Mouse (Mus musculus) kidney, embryonic 14.5 days (tissue): ENCODE measurements around the gene Mxi1. TPM values are rescaled to one million over a fixed set of nuclear protein-coding genes. Genes with fewer than 3 reads are reported as not detected.

ENCODE experiments used
- ATAC-seq: fragments of 200-750 bp; cut with Nextera tagmentation; 2 replicates; pipeline ENCODE4 v1.8.0; 2017; ENCODE audit warnings: moderate number of reproducible peaks, mild to moderate bottlenecking, moderate TSS enrichment, moderate library complexity; ENCODE audit not compliant: low FRiP score, low TSS enrichment
- H3K27ac ChIP-seq: fragments of 300-500 bp; sonication (generic); 2 replicates; pipeline ENCODE4 v1.5.1; 2014; ENCODE audit warnings: low read depth, mild to moderate bottlenecking, low read length, moderate library complexity, mixed read lengths
- H3K27me3 ChIP-seq: fragments of 300-500 bp; sonication (generic); 2 replicates; pipeline ENCODE4 v1.6.1; 2014; ENCODE audit warnings: mild to moderate bottlenecking, low read length; ENCODE audit not compliant: control insufficient read depth, insufficient read depth
- H3K36me3 ChIP-seq: fragments of 300-500 bp; sonication (generic); 2 replicates; pipeline ENCODE4 v1.6.1; 2014; ENCODE audit warnings: low read length, mixed read lengths; ENCODE audit not compliant: control insufficient read depth, insufficient read depth
- H3K4me1 ChIP-seq: fragments of 300-500 bp; sonication (generic); 2 replicates; pipeline ENCODE4 v1.6.1; 2014; ENCODE audit warnings: low read length, mixed read lengths; ENCODE audit not compliant: control insufficient read depth, insufficient read depth
- H3K4me2 ChIP-seq: fragments of 300-500 bp; sonication (generic); replicated peaks from 2 replicates; pipeline ENCODE4 v1.6.1; 2014; ENCODE audit warnings: low read depth, mild to moderate bottlenecking, low read length
- H3K4me3 ChIP-seq: fragments of 300-500 bp; sonication (generic); 2 replicates; pipeline ENCODE4 v1.5.1; 2014; ENCODE audit warnings: mild to moderate bottlenecking, low read length
- H3K9ac ChIP-seq: fragments of 300-500 bp; sonication (generic); 2 replicates; pipeline ENCODE4 v1.6.1; 2014; ENCODE audit warnings: low read depth, mild to moderate bottlenecking, low read length, moderate library complexity
- H3K9me3 ChIP-seq: fragments of 300-500 bp; sonication (generic); 2 replicates; pipeline ENCODE4 v1.6.1; 2016; ENCODE audit warnings: low read length; ENCODE audit not compliant: control insufficient read depth
- WGBS: fragments of 180-500 bp; shearing (Covaris S2); extraction: QIAGEN DNeasy Blood & Tissue Kit; methylation state at CpG from one replicate; pipeline ENCODE4 v1.1.7; 2014; 5-methylcytosine and 5-hydroxymethylcytosine counted together
- polyA plus RNA-seq: library from polyadenylated mRNA; unstranded; fragments of >200 nt; fragmentation: Nextera tagmentation; extraction: Ambion mirVana; gene quantifications from 2 replicates; pipeline ENCODE4 v1.2.1, GENCODE M21; 2014

The Mxi1 gene
- polyA plus RNA-seq, 1 experiment from 2014 or later: 42.5 TPM

DNA sequence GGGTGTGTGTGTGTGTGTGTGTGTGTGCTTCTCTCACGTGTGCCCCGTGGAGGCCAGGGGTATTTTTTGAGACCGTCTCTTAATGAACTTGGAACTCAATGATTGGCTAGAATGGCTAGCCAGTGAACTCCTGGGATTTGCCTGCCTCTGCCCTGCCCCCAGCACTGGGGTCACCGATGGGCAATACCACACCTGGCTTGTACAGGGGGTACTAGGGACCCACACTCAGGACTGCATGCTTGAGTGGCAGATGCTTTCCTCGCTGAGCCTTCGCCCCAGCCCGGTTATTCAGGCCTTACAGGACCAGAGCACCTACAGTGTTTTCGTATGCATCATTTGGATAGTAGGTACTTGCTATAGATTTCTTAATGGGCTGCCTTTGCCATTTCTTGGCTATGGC lies 5.8 kb downstream of the Mxi1 start:
- no peaks in the 10 kb centered on the region for H3K9me3 ChIP-seq
- no peaks in the 10 kb centered on the region for H3K27me3 ChIP-seq
- no peak overlapping the region for H3K4me3 ChIP-seq
- no peak overlapping the region for H3K4me2 ChIP-seq
- no peak overlapping the region for H3K9ac ChIP-seq
- no peak for ATAC-seq
- H3K36me3 ChIP-seq: no peaks in the 10 kb centered on the region
- H3K4me1 ChIP-seq: peaks cover 15% of the 10 kb centered on the region
- no peak overlapping the region for H3K27ac ChIP-seq
- 83% methylated on average over 8 of the region's 8 CpGs for WGBS

DNA sequence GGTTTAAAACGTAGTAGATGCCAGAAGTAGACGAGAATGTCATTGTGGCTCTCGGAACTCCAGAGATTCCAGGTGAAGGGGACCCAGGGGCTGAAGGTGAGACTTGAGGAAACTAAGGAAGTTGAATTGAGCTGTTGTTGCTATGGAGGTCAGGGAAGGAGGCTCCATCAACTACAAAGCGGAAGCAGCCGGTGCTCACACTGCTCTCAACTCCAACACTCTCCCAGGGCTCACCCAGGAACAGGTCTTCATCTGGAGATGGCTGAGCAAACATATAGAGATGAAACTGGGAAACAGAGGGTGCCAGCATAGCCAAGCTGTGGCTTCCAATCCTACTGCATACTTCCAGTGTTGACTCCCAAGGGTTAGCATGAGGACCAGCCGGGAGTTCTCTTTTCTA lies 6.6 kb downstream of the Mxi1 start:
- 84% methylated on average over 6 of the region's 6 CpGs for WGBS
- H3K9me3 ChIP-seq: no peaks in the 10 kb centered on the region
- H3K36me3 ChIP-seq: no peaks in the 10 kb centered on the region
- no peak overlapping the region for H3K27ac ChIP-seq
- no peak overlapping the region for H3K4me2 ChIP-seq
- H3K4me3 ChIP-seq: no peak overlapping the region
- H3K4me1 ChIP-seq: peaks cover 19% of the 10 kb centered on the region
- no peaks in the 10 kb centered on the region for H3K27me3 ChIP-seq
- ATAC-seq: no peak
- no peak overlapping the region for H3K9ac ChIP-seq

DNA sequence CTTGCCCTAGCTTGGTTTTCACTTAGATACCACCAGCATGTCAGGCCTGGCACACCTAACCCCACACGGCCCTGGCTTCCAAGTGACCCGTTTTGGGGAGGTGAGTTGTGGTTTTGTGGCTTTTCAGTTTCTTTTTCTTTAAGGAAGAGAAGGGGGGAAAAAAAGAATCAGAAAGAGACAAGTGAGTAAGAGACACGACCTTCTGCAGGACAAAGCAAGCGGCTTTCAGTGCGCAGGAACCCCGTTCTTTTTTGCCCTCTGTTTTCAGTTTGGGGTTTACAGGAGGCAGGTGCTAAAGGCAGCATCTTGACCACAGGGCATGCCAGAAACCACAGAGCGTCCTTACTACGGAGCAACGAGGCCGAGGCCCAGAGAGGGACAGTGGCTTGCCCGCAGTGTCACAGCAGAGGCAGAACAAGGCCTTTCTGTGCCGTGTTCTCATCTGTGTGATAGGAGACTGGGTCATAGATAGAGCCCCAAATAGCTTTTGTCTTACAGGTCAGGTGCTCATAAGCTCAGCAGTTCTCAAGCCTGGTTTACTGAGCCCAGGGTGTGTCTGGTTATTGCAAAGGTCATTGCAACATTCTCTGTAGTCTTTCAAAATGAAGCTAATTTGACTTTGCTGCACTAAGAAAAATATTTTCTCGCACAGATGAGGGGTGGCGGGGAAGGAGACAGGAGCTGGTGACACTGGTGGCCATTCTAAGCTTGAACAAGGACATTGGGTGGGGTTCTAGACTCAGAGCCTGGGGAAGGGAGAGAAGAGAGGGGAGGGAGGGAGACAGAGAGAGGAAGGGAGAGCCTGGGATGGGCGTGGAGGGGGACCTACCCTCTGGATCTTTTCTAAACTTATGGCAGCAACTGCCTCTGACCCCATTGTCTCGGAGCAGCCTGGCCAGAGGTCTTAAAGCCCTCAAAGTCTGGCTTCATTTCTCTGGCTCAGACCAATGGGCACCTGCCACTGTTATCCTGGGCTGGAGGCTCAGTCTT lies 8.1 kb downstream of the Mxi1 start:
- H3K36me3 ChIP-seq: no peaks in the 10 kb centered on the region
- 82% methylated on average over 16 of the region's 16 CpGs for WGBS
- no peaks in the 10 kb centered on the region for H3K27me3 ChIP-seq
- H3K4me1 ChIP-seq: peaks cover 19% of the 10 kb centered on the region
- H3K4me2 ChIP-seq: no peak overlapping the region
- no peaks in the 10 kb centered on the region for H3K9me3 ChIP-seq
- no peak overlapping the region for H3K27ac ChIP-seq
- ATAC-seq: no peak
- no peak overlapping the region for H3K4me3 ChIP-seq
- H3K9ac ChIP-seq: no peak overlapping the region

DNA sequence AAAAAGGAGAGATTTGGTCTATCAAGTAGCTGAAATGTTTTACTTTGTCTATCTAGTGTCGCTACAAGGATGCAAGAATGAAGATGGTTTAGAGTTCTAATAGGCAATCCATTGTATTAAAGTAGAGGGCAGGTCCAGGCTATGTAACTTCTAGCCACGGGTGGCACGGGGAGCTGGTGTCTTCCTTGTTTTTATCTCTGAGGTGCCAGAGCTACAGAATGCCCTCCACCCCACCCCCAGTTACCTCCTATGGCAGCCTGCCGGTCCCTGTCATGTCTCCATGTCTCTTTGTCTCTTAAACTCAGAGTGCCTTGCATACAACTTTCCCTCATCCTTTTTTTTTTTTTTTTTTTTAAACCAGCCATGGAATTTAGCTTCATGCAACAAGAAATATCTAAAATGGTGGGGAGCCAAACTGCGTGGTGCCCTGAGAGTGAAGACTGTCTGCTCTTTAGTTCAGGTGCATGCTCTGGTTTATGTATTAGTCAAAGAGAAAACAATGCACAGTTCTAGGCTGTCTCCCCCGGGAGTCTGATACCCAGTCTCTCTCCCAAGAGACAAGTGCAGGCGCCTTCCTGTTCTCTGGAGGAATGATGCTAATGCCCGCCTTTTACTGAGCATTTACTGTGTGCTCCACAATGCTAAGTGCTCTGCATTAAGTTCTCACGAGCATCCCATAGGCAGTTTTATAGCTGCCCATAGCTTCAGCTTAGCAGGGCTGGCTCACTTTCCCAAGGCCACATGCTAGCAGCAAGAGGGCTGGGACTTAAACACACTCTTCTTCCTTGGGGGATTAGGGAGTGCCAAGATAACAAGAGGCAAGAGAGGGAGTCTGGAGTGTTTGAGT lies 10.2 kb downstream of the Mxi1 start:
- ATAC-seq: no peak
- no peaks in the 10 kb centered on the region for H3K27me3 ChIP-seq
- no peak overlapping the region for H3K4me3 ChIP-seq
- no peaks in the 10 kb centered on the region for H3K36me3 ChIP-seq
- no peak overlapping the region for H3K4me2 ChIP-seq
- no peak overlapping the region for H3K27ac ChIP-seq
- H3K9ac ChIP-seq: no peak overlapping the region
- H3K4me1 ChIP-seq: peaks cover 15% of the 10 kb centered on the region
- H3K9me3 ChIP-seq: no peaks in the 10 kb centered on the region
- 71% methylated on average over 9 of the region's 9 CpGs for WGBS

DNA sequence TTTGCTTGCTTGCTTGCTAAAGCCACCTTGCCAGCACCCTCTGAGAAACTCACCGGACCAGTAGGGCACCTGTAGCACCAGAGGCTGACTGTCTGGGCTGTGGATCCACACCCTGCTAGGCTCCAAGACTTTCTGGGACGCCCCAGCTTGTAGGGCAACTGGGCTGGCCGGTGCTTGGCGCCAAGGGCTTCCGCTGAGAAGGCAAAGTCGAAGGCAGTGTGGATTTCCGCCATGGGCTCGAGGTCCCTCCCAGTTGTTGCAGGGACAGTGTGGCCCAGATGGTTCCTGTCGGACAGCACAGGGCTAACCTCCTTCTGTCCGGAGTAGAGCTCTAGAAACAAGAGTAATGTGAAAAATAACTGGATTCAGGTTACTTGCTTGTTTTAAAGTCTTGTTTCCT lies 11.0 kb downstream of the Mxi1 start:
- H3K4me2 ChIP-seq: peak overlapping the region; percentile 13; the same call in 1 of the 2 replicates
- H3K9ac ChIP-seq: no peak overlapping the region
- H3K36me3 ChIP-seq: no peaks in the 10 kb centered on the region
- no peaks in the 10 kb centered on the region for H3K27me3 ChIP-seq
- no peak overlapping the region for H3K27ac ChIP-seq
- ATAC-seq: 0 out of 2 replicates have a peak, but pooled peaks have one; percentile 43
- no peaks in the 10 kb centered on the region for H3K9me3 ChIP-seq
- H3K4me1 ChIP-seq: peaks cover 15% of the 10 kb centered on the region
- H3K4me3 ChIP-seq: no peak overlapping the region
- 51% methylated on average over 10 of the region's 10 CpGs for WGBS

DNA sequence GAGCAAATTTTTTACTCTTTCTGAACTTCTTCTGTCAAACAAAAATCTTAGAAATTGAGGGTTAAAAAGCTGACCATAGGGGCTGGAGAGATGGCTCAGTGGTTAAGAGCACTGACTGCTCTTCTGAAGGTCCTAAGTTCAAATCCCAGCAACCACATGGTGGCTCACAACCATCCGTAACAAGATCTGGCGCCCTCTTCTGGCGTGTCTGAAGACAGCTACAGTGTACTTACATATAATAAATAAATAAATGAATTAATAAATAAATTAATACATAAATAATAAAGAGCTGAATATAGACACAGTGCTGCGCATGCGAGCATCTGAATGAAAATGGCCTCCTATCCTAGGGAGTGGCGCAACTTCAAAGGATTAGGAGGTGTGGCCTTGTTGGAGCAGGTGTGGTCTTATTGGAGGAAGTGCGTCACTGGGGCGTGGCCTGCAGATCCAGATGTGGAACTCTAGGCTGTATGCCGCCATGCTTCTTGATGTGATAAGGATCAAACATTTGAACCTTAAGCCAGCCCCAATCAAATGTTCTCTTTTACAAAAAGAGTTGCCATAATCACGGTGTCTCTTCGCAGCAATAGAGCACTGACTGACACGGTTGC lies 12.2 kb downstream of the Mxi1 start:
- 92% methylated on average over 12 of the region's 12 CpGs for WGBS
- ATAC-seq: no peak
- Histone ChIP-seq H3K27me3 (no peaks in the 10 kb centered on the region), H3K9me3 (no peaks in the 10 kb centered on the region), H3K4me3 (no peak overlapping the region), H3K4me1 (peaks cover 15% of the 10 kb centered on the region), H3K27ac (no peak overlapping the region), H3K9ac (no peak overlapping the region), H3K36me3 (no peaks in the 10 kb centered on the region), H3K4me2 (no peak overlapping the region)

DNA sequence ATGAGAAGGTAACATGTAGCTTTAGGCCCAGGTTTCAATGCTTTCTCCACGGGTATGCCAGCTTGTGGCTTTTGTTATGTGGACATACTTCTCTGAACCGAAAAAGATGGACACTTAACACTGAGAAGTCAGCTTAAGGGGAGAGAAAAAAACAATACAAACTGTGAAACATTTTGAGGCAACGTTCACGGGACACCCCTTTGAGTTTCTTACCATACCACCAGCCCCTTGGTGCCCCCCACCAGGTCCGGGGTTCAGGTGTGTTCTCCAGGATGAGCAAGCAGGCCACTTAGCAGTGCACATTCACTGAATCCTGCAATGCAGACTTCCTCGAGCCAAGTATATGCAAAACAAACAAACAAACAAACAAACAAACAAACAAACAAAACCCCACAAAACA lies 14.5 kb downstream of the Mxi1 start:
- H3K9me3 ChIP-seq: no peaks in the 10 kb centered on the region
- 58% methylated on average over 6 of the region's 6 CpGs for WGBS
- H3K4me3 ChIP-seq: no peak overlapping the region
- no peak overlapping the region for H3K27ac ChIP-seq
- peak overlapping the region; percentile 57 for H3K4me2 ChIP-seq
- no peaks in the 10 kb centered on the region for H3K36me3 ChIP-seq
- peaks cover 15% of the 10 kb centered on the region for H3K4me1 ChIP-seq
- H3K27me3 ChIP-seq: no peaks in the 10 kb centered on the region
- H3K9ac ChIP-seq: no peak overlapping the region
- no peak for ATAC-seq

DNA sequence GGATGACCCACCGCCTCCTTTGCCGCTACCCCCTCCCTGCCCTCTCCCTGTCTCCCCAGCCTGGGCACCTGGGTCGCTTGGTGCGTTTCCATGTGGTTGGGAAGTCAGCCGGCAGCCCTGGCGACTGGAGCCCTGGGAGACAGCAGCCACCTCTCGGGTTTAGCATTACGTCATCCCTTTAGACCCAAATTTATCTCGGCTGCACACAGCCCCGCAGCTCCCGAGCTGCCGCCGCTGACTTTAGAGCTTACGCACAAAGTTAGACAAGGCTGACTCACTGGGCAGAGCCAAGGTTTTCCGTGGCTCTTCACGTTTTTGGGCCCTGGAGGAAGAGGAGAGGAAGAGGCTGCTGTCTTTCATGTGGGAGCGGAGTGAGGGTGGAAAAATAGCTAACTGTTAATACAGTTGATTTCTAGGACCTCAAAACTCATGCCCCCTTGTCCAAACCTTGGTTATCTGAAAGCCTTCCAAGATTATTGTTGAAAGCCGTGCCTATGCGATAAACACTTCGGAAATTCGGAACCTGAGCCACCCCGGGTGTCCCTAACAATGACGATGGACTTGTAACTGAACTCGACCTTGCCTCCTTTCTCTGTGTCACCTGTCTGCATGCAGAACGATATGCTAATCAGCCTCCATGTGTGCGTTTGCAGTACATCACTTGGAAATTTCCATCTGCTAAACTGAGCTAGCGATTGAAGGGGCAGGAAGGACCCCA lies 15.4 kb downstream of the Mxi1 start:
- 16% methylated on average over 27 of the region's 27 CpGs for WGBS
- H3K27me3 ChIP-seq: no peaks in the 10 kb centered on the region
- peak overlapping the region; percentile 57 for H3K4me2 ChIP-seq
- peak overlapping the region; percentile 31 for H3K4me3 ChIP-seq
- no peak overlapping the region for H3K27ac ChIP-seq
- H3K9ac ChIP-seq: peak overlapping the region; percentile 28; the same call in 1 of the 2 replicates
- H3K9me3 ChIP-seq: no peaks in the 10 kb centered on the region
- peaks cover 14% of the 10 kb centered on the region for H3K4me1 ChIP-seq
- no peaks in the 10 kb centered on the region for H3K36me3 ChIP-seq
- no peak for ATAC-seq
